In the genomic region with DNA sequence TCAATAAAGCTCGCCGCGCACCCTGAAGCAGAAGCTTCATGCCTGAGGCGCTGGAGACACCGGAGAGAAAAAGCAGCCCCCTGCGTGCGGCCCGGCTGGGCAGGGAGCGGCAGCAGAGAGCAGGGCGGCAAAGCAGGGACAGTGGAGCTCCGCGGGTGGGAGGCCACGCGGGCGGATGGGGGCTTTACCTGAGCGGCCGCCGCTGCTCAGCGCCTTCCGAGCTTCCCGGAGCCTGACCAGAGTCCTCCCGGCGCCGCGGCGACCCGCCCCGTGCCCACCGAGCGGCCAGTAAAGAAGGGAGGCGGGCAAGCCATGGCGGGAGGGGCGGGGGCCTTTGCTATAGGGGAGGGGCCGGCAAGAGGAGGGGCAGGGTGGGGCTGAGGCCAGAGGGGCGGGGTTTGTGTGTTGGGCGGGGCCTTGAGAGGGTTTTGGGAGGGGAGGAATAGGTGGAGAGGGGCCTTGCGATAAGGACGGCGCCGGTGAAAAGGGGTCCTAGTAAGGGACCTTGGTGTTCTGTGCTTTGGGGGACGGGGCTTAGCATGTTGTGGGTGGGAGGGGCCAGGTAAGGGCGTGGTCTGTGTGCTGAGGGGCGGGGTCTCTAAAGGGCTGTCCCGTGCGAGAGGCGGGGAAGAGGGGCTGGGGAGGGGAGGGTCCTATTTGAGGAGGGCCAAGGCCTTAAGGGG, we compare ENCODE assay signal across 9 mouse cellular contexts. TPM values are rescaled to one million over a fixed set of nuclear protein-coding genes. Genes with fewer than 3 reads are reported as not detected.
DNase-seq lines count a peak whose midpoint lies in the region; ATAC-seq lines count a peak whose summit lies in the region.
"Had no signal": no experiment of that assay in that cellular context is flagged by ENCODE, and none has a peak within 500 bp of the region (broad histone marks: within the 10 kb centered on the region; RNA-seq: fewer than 3 reads in every experiment).

Lrrc3 (minus strand) TSS at position 326 of the 683 bp plus-strand sequence.

- H3K27me3 ChIP-seq in heart, embryonic 15.5 days = peaks cover 17% of the 10 kb centered on the region
- peaks cover 28% of the 10 kb centered on the region for H3K27me3 ChIP-seq in liver, embryonic 15.5 days
- H3K27me3 ChIP-seq in neural tube, embryonic 12.5 days (replicated peaks) = 0 out of 2 replicates have a peak, but pooled peaks cover 4% of the 10 kb centered on the region

- peak; percentile 19 to 30 for DNase-seq in layer of hippocampus, adult 18-20 months (ENCODE audit: low spot score in 2 of 2)
- DNase-seq in layer of hippocampus, adult 9-10 months (ENCODE audit: low spot score) = no peak
- DNase-seq in embryo, embryonic 9.5 days (ENCODE audit: extremely low spot score) = peak; percentile 91
- DNase-seq in kidney, postnatal 10 days = peak; percentile 84
- peak; percentile 9 to 14 for DNase-seq in thymus, adult 18-20 months

- peak within 1 kb of the TSS; percentile 60 for H3K9ac ChIP-seq in heart, embryonic 15.5 days
- peak within 1 kb of the TSS; percentile 35; the same call in 1 of the 2 replicates for H3K9ac ChIP-seq in liver, embryonic 15.5 days
- H3K9ac ChIP-seq in neural tube, embryonic 12.5 days = peak within 1 kb of the TSS; percentile 59

- peak within 1 kb of the TSS; percentile 64 for H3K4me3 ChIP-seq in heart, embryonic 15.5 days
- H3K4me3 ChIP-seq in liver, embryonic 15.5 days (replicated peaks) = peak within 1 kb of the TSS; percentile 58
- H3K4me3 ChIP-seq in neural tube, embryonic 12.5 days = peak within 1 kb of the TSS; percentile 51

- peak within 1 kb of the TSS; percentile 97 for H3K4me2 ChIP-seq in heart, embryonic 15.5 days
- H3K4me2 ChIP-seq in liver, embryonic 15.5 days = peak within 1 kb of the TSS; percentile 62
- peak within 1 kb of the TSS; percentile 83 for H3K4me2 ChIP-seq in neural tube, embryonic 12.5 days (replicated peaks)

- no peaks in the 10 kb centered on the region for H3K36me3 ChIP-seq in heart, embryonic 15.5 days
- no peaks in the 10 kb centered on the region for H3K36me3 ChIP-seq in liver, embryonic 15.5 days (replicated peaks)
- no peaks in the 10 kb centered on the region for H3K36me3 ChIP-seq in neural tube, embryonic 12.5 days
- H3K36me3 ChIP-seq: G1E had no signal

- H3K9me3 ChIP-seq in heart, embryonic 15.5 days (replicated peaks) = no peaks in the 10 kb centered on the region
- H3K9me3 ChIP-seq in liver, embryonic 15.5 days (replicated peaks) = no peaks in the 10 kb centered on the region
- H3K9me3 ChIP-seq in neural tube, embryonic 12.5 days = no peaks in the 10 kb centered on the region
- H3K9me3 ChIP-seq: G1E had no signal

- H3K4me1 ChIP-seq in heart, embryonic 15.5 days (replicated peaks) = peaks cover 14% of the 10 kb centered on the region
- peaks cover 14% of the 10 kb centered on the region for H3K4me1 ChIP-seq in liver, embryonic 15.5 days (replicated peaks)
- peaks cover 12% of the 10 kb centered on the region; the same call in 1 of the 2 replicates for H3K4me1 ChIP-seq in neural tube, embryonic 12.5 days

- H3K27ac ChIP-seq in heart, embryonic 15.5 days = no peak within 1 kb of the TSS
- H3K27ac ChIP-seq in liver, embryonic 15.5 days (replicated peaks) = peak within 1 kb of the TSS; percentile 29; the same call in 1 of the 2 replicates
- H3K27ac ChIP-seq in neural tube, embryonic 12.5 days = no peak within 1 kb of the TSS

- WGBS in heart, embryonic 15.5 days = under 1% methylated on average over 33 of the region's 46 CpGs
- WGBS in liver, embryonic 15.5 days (ENCODE audit: insufficient replicate concordance) = 2% methylated on average over 45 of the region's 46 CpGs
- 1% methylated on average over 45 of the region's 46 CpGs for WGBS in neural tube, embryonic 12.5 days

- ATAC-seq in heart, embryonic 15.5 days (replicated peaks; ENCODE audit: insufficient number of reproducible peaks, insufficient read depth, low FRiP score, low read depth) = peak; percentile 78
- peak; percentile 65 for ATAC-seq in liver, embryonic 15.5 days (ENCODE audit: insufficient read depth)
- ATAC-seq in neural tube, embryonic 12.5 days (ENCODE audit: low FRiP score, low read depth) = peak; percentile 79

RNA-seq across cellular contexts. Expression of gene Lrrc3, which starts in this region (rescaled TPM):
- 1 to 10 TPM; 3.8 to 5.0 TPM for total RNA-seq in layer of hippocampus, adult 18-20 months (2021)
- polyA plus RNA-seq in heart, embryonic 15.5 days (2015; fragmentation: Nextera tagmentation; extraction: Ambion mirVana) = 1.1 and 2.2 TPM in 2 replicates
- polyA plus RNA-seq in liver, embryonic 15.5 days (2015; fragmentation: Nextera tagmentation; extraction: Ambion mirVana) = 13.7 and 16.3 TPM in 2 replicates
- polyA plus RNA-seq in neural tube, embryonic 12.5 days (2016; fragmentation: Nextera tagmentation; extraction: Ambion mirVana) = 8.0 and 8.4 TPM in 2 replicates
- polyA plus RNA-seq: G1E had no signal
